Mouse (Mus musculus): ENCODE data around the gene Zfp53.
"Not testable (repeated sequence)": the region's sequence is repeated elsewhere in the genome, so short reads cannot be mapped to it uniquely, and the experiment has no call there.

Zfp53 gene

GRCm38 (mm10) chr17:21488760-21489499, at the start of gene Zfp53:
Gene Zfp53, plus strand, starts transcription at chr17:21488998.
- DNase-seq (ENCODE audit: inconsistent ontology term), result peak; percentile 88

- DNase-seq (ENCODE audit: inconsistent ontology term), result no peak
Measured at GRCm38 (mm10) chr17:21449669-21450068, 39.1 kb upstream of the Zfp53 start.

GRCm38 (mm10) chr17:21450138-21450704, 38.6 kb upstream of the Zfp53 start, which contains the start of gene Zfp51:
Gene Zfp51, plus strand, starts transcription at chr17:21450374.
- DNase-seq (ENCODE audit: inconsistent ontology term), result peak; percentile 95

- no peak for DNase-seq (ENCODE audit: inconsistent ontology term)
Measured at GRCm38 (mm10) chr17:21463550-21463949, 25.2 kb upstream of the Zfp53 start.

- no peak for DNase-seq (ENCODE audit: inconsistent ontology term)
Measured at GRCm38 (mm10) chr17:21472032-21472652, 16.7 kb upstream of the Zfp53 start.

GRCm38 (mm10) chr17:21472653-21473307, 16.0 kb upstream of the Zfp53 start:
- no peak for DNase-seq (ENCODE audit: inconsistent ontology term)

- DNase-seq (ENCODE audit: inconsistent ontology term), result peak; percentile 43
Measured at GRCm38 (mm10) chr17:21473362-21474190, 15.2 kb upstream of the Zfp53 start.

GRCm38 (mm10) chr17:21474729-21475128, 14.1 kb upstream of the Zfp53 start:
- DNase-seq (ENCODE audit: inconsistent ontology term), result peak; percentile 20

GRCm38 (mm10) chr17:21475290-21475689, 13.5 kb upstream of the Zfp53 start:
- DNase-seq (ENCODE audit: inconsistent ontology term), result not testable (repeated sequence)

GRCm38 (mm10) chr17:21476351-21476750, 12.4 kb upstream of the Zfp53 start:
- DNase-seq (ENCODE audit: inconsistent ontology term), result not testable (repeated sequence)

GRCm38 (mm10) chr17:21478103-21478777, 10.6 kb upstream of the Zfp53 start:
- not testable (repeated sequence) for DNase-seq (ENCODE audit: inconsistent ontology term)

- DNase-seq (ENCODE audit: inconsistent ontology term), result no peak
Measured at GRCm38 (mm10) chr17:21489500-21490001, 753 bp downstream of the Zfp53 start.

GRCm38 (mm10) chr17:21501365-21501764, 12.6 kb downstream of the Zfp53 start:
- no peak for DNase-seq (ENCODE audit: inconsistent ontology term)

- no peak for DNase-seq (ENCODE audit: inconsistent ontology term)
Measured at GRCm38 (mm10) chr17:21504524-21504923, 15.7 kb downstream of the Zfp53 start.

GRCm38 (mm10) chr17:21506258-21506657, 17.5 kb downstream of the Zfp53 start:
- no peak for DNase-seq (ENCODE audit: inconsistent ontology term)

- no peak for DNase-seq (ENCODE audit: inconsistent ontology term)
Measured at GRCm38 (mm10) chr17:21509756-21510155, 21.0 kb downstream of the Zfp53 start.

GRCm38 (mm10) chr17:21515403-21516105, 26.8 kb downstream of the Zfp53 start:
- peak; percentile 70 for DNase-seq (ENCODE audit: inconsistent ontology term)

GRCm38 (mm10) chr17:21516201-21517129, 27.7 kb downstream of the Zfp53 start:
- peak; percentile 77 for DNase-seq (ENCODE audit: inconsistent ontology term)
